Mouse (Mus musculus) kidney, adult 8-10 months (tissue): ENCODE measurements around the gene Rasal3.
A peak's percentile ranks its signal among the peaks of the same experiment; 100 is the strongest.

Experiments used
- DNase-seq, 2 experiments: peaks; one replicate each; pipeline ENCODE4 v3.0.0; 2022

Gene Rasal3

GRCm38 (mm10) chr17:32353696-32354095, 49.7 kb downstream of the Rasal3 start:
- peak; percentile 95 to 97 for DNase-seq

- DNase-seq, result no peak
Measured at GRCm38 (mm10) chr17:32351726-32352125, 51.7 kb downstream of the Rasal3 start.

- no peak for DNase-seq
Measured at GRCm38 (mm10) chr17:32351269-32351668, 52.1 kb downstream of the Rasal3 start.

GRCm38 (mm10) chr17:32350382-32350983, 52.9 kb downstream of the Rasal3 start, which contains the start of gene Akap8l:
Gene Akap8l (minus strand): TSS chr17:32350607.
- peak; percentile 98 to 99 for DNase-seq

- DNase-seq, result no peak
Measured at GRCm38 (mm10) chr17:32349851-32350381, 53.5 kb downstream of the Rasal3 start.

GRCm38 (mm10) chr17:32349037-32349732, 54.2 kb downstream of the Rasal3 start:
- DNase-seq, result peak in 1 of 2 experiments; percentile 34

- no peak for DNase-seq
Measured at GRCm38 (mm10) chr17:32348406-32348805, 55.0 kb downstream of the Rasal3 start.

GRCm38 (mm10) chr17:32341102-32341501, 62.3 kb downstream of the Rasal3 start:
- DNase-seq, result no peak
